Mouse (Mus musculus): ENCODE measurements around the gene Gm9887.

The Gm9887 gene

GRCm38 (mm10) chr12:69356546-69357299, 15.5 kb downstream of the Gm9887 start, which contains the start of gene Nemf:
Nemf (minus strand) TSS chr12:69357165.
- peak; percentile 85 to 89 for DNase-seq

GRCm38 (mm10) chr12:69351685-69352084, 20.6 kb downstream of the Gm9887 start:
- no peak for DNase-seq

- no peak for DNase-seq
These were observed 22.3 kb downstream of the Gm9887 start for GRCm38 (mm10) chr12:69349928-69350327.

DNA sequence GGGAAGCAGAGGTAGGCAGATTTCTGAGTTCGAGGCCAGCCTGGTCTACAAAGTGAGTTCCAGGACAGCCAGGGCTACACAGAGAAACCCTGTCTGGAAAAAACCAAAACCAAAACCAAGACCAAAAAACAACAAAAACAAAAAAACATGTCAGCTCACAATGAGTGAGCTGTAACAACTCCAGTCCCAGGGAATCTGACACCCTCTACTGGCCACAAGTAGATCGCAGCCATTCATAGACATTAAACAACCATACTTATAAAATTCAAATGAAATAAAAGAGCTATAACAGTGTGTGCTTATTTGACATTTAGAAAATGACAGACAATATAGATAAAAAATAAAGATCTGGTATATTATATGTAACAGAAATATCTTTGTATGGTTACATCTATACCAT, 38.7 kb downstream of the Gm9887 start:
- peak; percentile 26 to 45 for DNase-seq

- no peak for DNase-seq
These were observed 40.1 kb downstream of the Gm9887 start for GRCm38 (mm10) chr12:69332147-69332546.

GRCm38 (mm10) chr12:69331187-69331586, 41.1 kb downstream of the Gm9887 start:
- no peak for DNase-seq

Data from cerebellum, postnatal 14 days (tissue).